In genomic region chr15:96059623-96060022, GRCm38 (mm10) we compare ENCODE assay signal across 25 mouse cellular contexts.
DNase-seq lines count a peak whose midpoint lies in the region; ATAC-seq and TF ChIP-seq lines count a peak whose summit lies in the region.
"Had no signal": no experiment of that assay in that cellular context is flagged by ENCODE, and none has a peak within 500 bp of the region (broad histone marks: within the 10 kb centered on the region; RNA-seq: fewer than 3 reads in every experiment).

No protein-coding gene starts in this region.

- peak; percentile 78 for ATAC-seq in heart, embryonic 15.5 days (replicated peaks; ENCODE audit: insufficient number of reproducible peaks, insufficient read depth, low FRiP score, low read depth)
- no peak for ATAC-seq in hindbrain, embryonic 16.5 days
- ATAC-seq: hindbrain, postnatal 0 days; midbrain, embryonic 15.5 days had no signal

- H3K36me3 ChIP-seq in C2C12 (ENCODE audit: control insufficient read depth, insufficient read depth) = no peaks in the 10 kb centered on the region
- no peaks in the 10 kb centered on the region for H3K36me3 ChIP-seq in heart, embryonic 15.5 days
- no peaks in the 10 kb centered on the region for H3K36me3 ChIP-seq in hindbrain, embryonic 16.5 days (ENCODE audit: control insufficient read depth, insufficient read depth, low read length)
- H3K36me3 ChIP-seq: kidney, embryonic 15.5 days; limb, embryonic 15.5 days; midbrain, embryonic 15.5 days had no signal

- no peaks in the 10 kb centered on the region for H3K79me2 ChIP-seq in C2C12 (ENCODE audit: control insufficient read depth, insufficient read depth)

- no peak overlapping the region; the same call in 1 of the 2 replicates for H3K4me2 ChIP-seq in heart, embryonic 15.5 days
- no peak overlapping the region for H3K4me2 ChIP-seq in hindbrain, embryonic 16.5 days (ENCODE audit: low read length)
- H3K4me2 ChIP-seq: kidney, embryonic 15.5 days; limb, embryonic 15.5 days; lung, embryonic 14.5 days; midbrain, embryonic 15.5 days had no signal

- H3K27me3 ChIP-seq in C2C12 (ENCODE audit: control insufficient read depth, insufficient read depth, insufficient read length) = peaks cover 12% of the 10 kb centered on the region
- no peaks in the 10 kb centered on the region for H3K27me3 ChIP-seq in heart, embryonic 15.5 days
- H3K27me3 ChIP-seq in hindbrain, embryonic 16.5 days (replicated peaks; ENCODE audit: control insufficient read depth, insufficient read depth, low read length) = no peaks in the 10 kb centered on the region
- H3K27me3 ChIP-seq: kidney, embryonic 15.5 days; limb, embryonic 15.5 days; midbrain, embryonic 15.5 days had no signal

- H3K4me1 ChIP-seq in heart, embryonic 15.5 days (replicated peaks) = peaks cover 5% of the 10 kb centered on the region
- 0 out of 2 replicates have a peak, but pooled peaks cover 2% of the 10 kb centered on the region for H3K4me1 ChIP-seq in hindbrain, embryonic 16.5 days (ENCODE audit: control insufficient read depth, insufficient read depth, low read depth, low read length)
- H3K4me1 ChIP-seq: limb, embryonic 15.5 days; midbrain, embryonic 15.5 days had no signal

- TF ChIP-seq CTCF in gastrocnemius, adult 2 months (IDR thresholded peaks at IDR 0.05) = no peak
- no peak for TF ChIP-seq CTCF in C2C12 (IDR thresholded peaks at IDR 0.05; ENCODE audit: control insufficient read depth, insufficient read depth, insufficient read length)

- no peaks in the 10 kb centered on the region for H3K9me3 ChIP-seq in heart, embryonic 15.5 days (replicated peaks)
- no peaks in the 10 kb centered on the region for H3K9me3 ChIP-seq in hindbrain, embryonic 16.5 days (ENCODE audit: control insufficient read depth, low read length)
- H3K9me3 ChIP-seq: kidney, embryonic 15.5 days; limb, embryonic 15.5 days; midbrain, embryonic 15.5 days had no signal

- H3K79me3 ChIP-seq in C2C12 (ENCODE audit: low read depth) = no peaks in the 10 kb centered on the region

- intact Hi-C loops in gastrocnemius, adult 2 months (cut with DNase I) = loop anchor here (5.0 kb wide), 1 partner anchor 73 kb away; no protein-coding TSS in a partner anchor

- no peak overlapping the region for H3K9ac ChIP-seq in heart, embryonic 15.5 days
- no peak overlapping the region for H3K9ac ChIP-seq in hindbrain, embryonic 16.5 days (ENCODE audit: low read depth, low read length)
- H3K9ac ChIP-seq: kidney, embryonic 15.5 days; limb, embryonic 15.5 days; liver, embryonic 14.5 days; lung, embryonic 14.5 days; midbrain, embryonic 15.5 days had no signal

- 21% methylated on average over 3 of the region's 3 CpGs for WGBS in heart, embryonic 15.5 days
- 71% methylated on average over 3 of the region's 3 CpGs for WGBS in hindbrain, embryonic 16.5 days

- peak overlapping the region; percentile 22; the same call in 1 of the 2 replicates for H3K4me3 ChIP-seq in gastrocnemius, adult 2 months
- no peak overlapping the region for H3K4me3 ChIP-seq in C2C12 (ENCODE audit: insufficient read depth, poor library complexity, severe bottlenecking)
- H3K4me3 ChIP-seq in heart, embryonic 15.5 days = no peak overlapping the region
- no peak overlapping the region for H3K4me3 ChIP-seq in hindbrain, embryonic 16.5 days (ENCODE audit: low read length)
- H3K4me3 ChIP-seq: kidney, embryonic 15.5 days; left cerebral cortex, adult 2 months; limb, embryonic 15.5 days; midbrain, embryonic 15.5 days had no signal

- DNase-seq in gastrocnemius, adult 2 months = peak; percentile 27
- no peak for DNase-seq in gastrocnemius, postnatal 10 days
- DNase-seq in heart, adult 9 months (ENCODE audit: low spot score in 2 of 2) = peak; percentile 19 to 25
- no peak for DNase-seq in layer of hippocampus, postnatal 25 days (ENCODE audit: extremely low spot score in 1 of 2, low spot score in 1 of 2)
- no peak for DNase-seq in adrenal gland, postnatal 10 days
- DNase-seq: cerebellum, adult 11 months; cerebellum, adult 9-11 months; kidney, adult 11 months; kidney, postnatal 4 days; layer of hippocampus, adult 9-11 months; left cerebral cortex, postnatal 4 days; lung, postnatal 36 days; right cerebral cortex, adult 18-20 months; thymus, adult 18-20 months; thymus, postnatal 36 days had no signal

- peak overlapping the region; percentile 86 for H3K27ac ChIP-seq in gastrocnemius, adult 2 months
- H3K27ac ChIP-seq in heart, embryonic 15.5 days = peak overlapping the region; percentile 70
- no peak overlapping the region for H3K27ac ChIP-seq in hindbrain, embryonic 16.5 days (ENCODE audit: low read depth, low read length)
- H3K27ac ChIP-seq: hindbrain, postnatal 0 days; kidney, embryonic 15.5 days; left cerebral cortex, adult 2 months; limb, embryonic 15.5 days; liver, embryonic 14.5 days; midbrain, embryonic 15.5 days had no signal

- no peak overlapping the region for H3ac ChIP-seq in C2C12 (ENCODE audit: control insufficient read depth, insufficient read length, low read depth)

TF ChIP-seq in C2C12, 6 proteins besides CTCF, POLR2A, EP300 and RAD21:
- TF ChIP-seq CEBPB (IDR thresholded peaks at IDR 0.05; ENCODE audit: low read depth) (no peak), FOSL1 (IDR thresholded peaks at IDR 0.05; ENCODE audit: insufficient read depth, low read length, poor library complexity, severe bottlenecking) (no peak), USF1 (IDR thresholded peaks at IDR 0.05; ENCODE audit: low read depth) (peak; percentile 6)

Comparison
In these comparisons a context has a peak if more than half of its experiments do, and no peak if none do; other contexts are left out.
1. DNase-seq: peak in gastrocnemius, adult 2 months (single experiment) and heart, adult 9 months (2 of 2); none in gastrocnemius, postnatal 10 days (single experiment), layer of hippocampus, postnatal 25 days (0 of 2) and adrenal gland, postnatal 10 days (single experiment).